Mouse (Mus musculus): ENCODE results near the gene Prkag1.

The Prkag1 gene

GRCm38 (mm10) chr15:98853161-98853937 is 22.0 kb upstream of the Prkag1 start:
- no peak for DNase-seq (ENCODE audit: low read depth)

GRCm38 (mm10) chr15:98852733-98853132 is 21.4 kb upstream of the Prkag1 start:
- no peak for DNase-seq (ENCODE audit: low read depth)

- no peak for DNase-seq (ENCODE audit: low read depth)
Observed at GRCm38 (mm10) chr15:98852071-98852470, 20.8 kb upstream of the Prkag1 start.

GRCm38 (mm10) chr15:98851229-98851818 is 20.0 kb upstream of the Prkag1 start:
- no peak for DNase-seq (ENCODE audit: low read depth)

GRCm38 (mm10) chr15:98850668-98851067 is 19.3 kb upstream of the Prkag1 start:
- DNase-seq (ENCODE audit: low read depth): no peak

- DNase-seq (ENCODE audit: low read depth): no peak
Observed at GRCm38 (mm10) chr15:98849956-98850600, 18.8 kb upstream of the Prkag1 start.

GRCm38 (mm10) chr15:98849165-98849564 is 17.8 kb upstream of the Prkag1 start:
- no peak for DNase-seq (ENCODE audit: low read depth)

- DNase-seq (ENCODE audit: low read depth): no peak
Observed at GRCm38 (mm10) chr15:98846140-98846539, 14.8 kb upstream of the Prkag1 start.

- no peak for DNase-seq (ENCODE audit: low read depth)
Observed at GRCm38 (mm10) chr15:98845149-98845548, 13.8 kb upstream of the Prkag1 start.

- no peak for DNase-seq (ENCODE audit: low read depth)
Observed at GRCm38 (mm10) chr15:98843595-98844223, 12.4 kb upstream of the Prkag1 start.

GRCm38 (mm10) chr15:98839671-98840585 is 8.6 kb upstream of the Prkag1 start:
- DNase-seq (ENCODE audit: low read depth): no peak

- DNase-seq (ENCODE audit: low read depth): no peak
Observed at GRCm38 (mm10) chr15:98839161-98839560, 7.8 kb upstream of the Prkag1 start.

- DNase-seq (ENCODE audit: low read depth): no peak
Observed at GRCm38 (mm10) chr15:98837743-98838103, 6.4 kb upstream of the Prkag1 start.

- no peak for DNase-seq (ENCODE audit: low read depth)
Observed at GRCm38 (mm10) chr15:98837006-98837742, 5.9 kb upstream of the Prkag1 start.

GRCm38 (mm10) chr15:98835291-98835690 is 4.0 kb upstream of the Prkag1 start:
- no peak for DNase-seq (ENCODE audit: low read depth)

GRCm38 (mm10) chr15:98834059-98834458 is 2.7 kb upstream of the Prkag1 start:
- DNase-seq (ENCODE audit: low read depth): no peak

- no peak for DNase-seq (ENCODE audit: low read depth)
Observed at GRCm38 (mm10) chr15:98833281-98833680, 2.0 kb upstream of the Prkag1 start.

GRCm38 (mm10) chr15:98832161-98833058 is 1.1 kb upstream of the Prkag1 start:
- DNase-seq (ENCODE audit: low read depth): no peak

GRCm38 (mm10) chr15:98831684-98832035 is 339 bp upstream of the Prkag1 start:
- no peak for DNase-seq (ENCODE audit: low read depth)

GRCm38 (mm10) chr15:98827611-98828011 is 3.7 kb downstream of the Prkag1 start:
- DNase-seq (ENCODE audit: low read depth): no peak

Data from fibroblast of lung, adult 2 months (primary cell).